In genomic region chr9:123159330-123159729, GRCm38 (mm10) we compare ENCODE assay signal across 9 mouse cellular contexts. TPM values are rescaled to one million over a fixed set of nuclear protein-coding genes. Genes with fewer than 3 reads are reported as not detected.
A peak's percentile ranks its signal among the peaks of the same experiment; 100 is the strongest.
DNase-seq lines count a peak whose midpoint lies in the region; ATAC-seq and TF ChIP-seq lines count a peak whose summit lies in the region.
"Had no signal": no experiment of that assay in that cellular context is flagged by ENCODE, and none has a peak within 500 bp of the region (broad histone marks: within the 10 kb centered on the region; RNA-seq: fewer than 3 reads in every experiment).

No protein-coding gene starts in this region.

- DNase-seq in forebrain, postnatal 0 days: peak; percentile 80
- peak; percentile 14 for DNase-seq in G1E (ENCODE audit: low spot score)
- DNase-seq in cerebellum, postnatal 25 days: peak; percentile 22 to 48
- peak; percentile 88 for DNase-seq in heart, postnatal 4 days
- peak; percentile 65 for DNase-seq in left cerebral cortex, adult 11 months (ENCODE audit: low spot score)
- DNase-seq in telencephalon, adult 2 months (ENCODE audit: low read depth, low spot score): peak; percentile 31

- no peak overlapping the region for H3K27ac ChIP-seq in forebrain, postnatal 0 days (ENCODE audit: low read depth, low read length)
- no peak overlapping the region for H3K27ac ChIP-seq in forebrain, embryonic 16.5 days (ENCODE audit: low read length)
- H3K27ac ChIP-seq: macrophage had no signal

- H3K27me3 ChIP-seq in forebrain, postnatal 0 days (ENCODE audit: insufficient read depth, low read length): no peaks in the 10 kb centered on the region
- H3K27me3 ChIP-seq in forebrain, embryonic 16.5 days (replicated peaks; ENCODE audit: control insufficient read depth, insufficient read depth, low read length): no peaks in the 10 kb centered on the region
- peaks cover 18% of the 10 kb centered on the region for H3K27me3 ChIP-seq in G1E (ENCODE audit: insufficient read depth, low read length)

- TF ChIP-seq CTCF in forebrain, postnatal 0 days (IDR thresholded peaks at IDR 0.05; ENCODE audit: low read depth): peak; percentile 85
- TF ChIP-seq CTCF in G1E (IDR thresholded peaks at IDR 0.05; ENCODE audit: low read depth, low read length): 0 out of 2 replicates have a peak, but pooled peaks have one; percentile 12

- peak; percentile 47; the same call in 1 of the 2 replicates for ATAC-seq in forebrain, postnatal 0 days
- ATAC-seq in forebrain, embryonic 16.5 days: no peak; the same call in 1 of the 2 replicates
- no peak; the same call in 1 of the 2 replicates for ATAC-seq in G1E (ENCODE audit: extremely low read depth, insufficient number of reproducible peaks, low FRiP score, poor library complexity, severe bottlenecking)
- peak; percentile 73 for ATAC-seq in megakaryocyte, adult 5-6 weeks (ENCODE audit: poor library complexity, severe bottlenecking)

- H3K9me3 ChIP-seq in forebrain, postnatal 0 days (ENCODE audit: low read length): no peaks in the 10 kb centered on the region
- H3K9me3 ChIP-seq in forebrain, embryonic 16.5 days (ENCODE audit: control insufficient read depth, low read length): no peaks in the 10 kb centered on the region
- H3K9me3 ChIP-seq in G1E (replicated peaks): peaks cover 3% of the 10 kb centered on the region; the same call in 1 of the 2 replicates

- no peaks in the 10 kb centered on the region; the same call in 1 of the 2 replicates for H3K36me3 ChIP-seq in forebrain, postnatal 0 days (ENCODE audit: insufficient read depth)
- no peaks in the 10 kb centered on the region for H3K36me3 ChIP-seq in forebrain, embryonic 16.5 days (ENCODE audit: control insufficient read depth, insufficient read depth)
- H3K36me3 ChIP-seq in G1E (replicated peaks): no peaks in the 10 kb centered on the region

- 62% methylated on average over 7 of the region's 7 CpGs for WGBS in forebrain, postnatal 0 days
- WGBS in forebrain, embryonic 16.5 days: 63% methylated on average over 7 of the region's 7 CpGs

- H3K4me3 ChIP-seq in forebrain, postnatal 0 days (ENCODE audit: low read depth, low read length): no peak overlapping the region
- H3K4me3 ChIP-seq in forebrain, embryonic 16.5 days (replicated peaks; ENCODE audit: low read length): no peak overlapping the region
- no peak overlapping the region for H3K4me3 ChIP-seq in G1E (ENCODE audit: low read depth, low read length)

- H3K9ac ChIP-seq in forebrain, postnatal 0 days: no peak overlapping the region
- no peak overlapping the region for H3K9ac ChIP-seq in forebrain, embryonic 16.5 days (replicated peaks; ENCODE audit: low read depth, low read length)

- no peak overlapping the region for H3K4me2 ChIP-seq in forebrain, postnatal 0 days (ENCODE audit: low read depth)
- no peak overlapping the region for H3K4me2 ChIP-seq in forebrain, embryonic 16.5 days (ENCODE audit: low read length)

- no peaks in the 10 kb centered on the region for H3K4me1 ChIP-seq in forebrain, postnatal 0 days (ENCODE audit: insufficient read depth)
- no peaks in the 10 kb centered on the region for H3K4me1 ChIP-seq in forebrain, embryonic 16.5 days (replicated peaks; ENCODE audit: control insufficient read depth, insufficient read depth, low read length)
- H3K4me1 ChIP-seq in G1E (ENCODE audit: insufficient read depth, low read depth, low read length): peaks cover 16% of the 10 kb centered on the region

RNA-seq across cellular contexts. Expression of gene Clec3b, which starts 8.6 kb away (rescaled TPM):
- 1.8 and 3.9 TPM in 2 replicates for total RNA-seq in forebrain, postnatal 0 days (2014; rRNA removed)
- polyA plus RNA-seq in forebrain, postnatal 0 days (2015; fragmentation: Nextera tagmentation; extraction: Ambion mirVana): 1.6 TPM in 2 replicates
- polyA plus RNA-seq in forebrain, embryonic 16.5 days (2015; fragmentation: Nextera tagmentation; extraction: Ambion mirVana): 0.35 and 0.76 TPM in 2 replicates
- total RNA-seq in G1E (2014; fragmentation: Nextera tagmentation) (not detected in 2 replicates), G1E (2017) (not detected in 2 replicates)
- polyA plus RNA-seq in G1E (2012): 0.13 TPM in 1 of 2 replicates, not detected in the other
- total RNA-seq in heart, postnatal 4 days (2021): 10 to 100 TPM; 32.8 to 39.7 TPM
- total RNA-seq in megakaryocyte, adult 5-6 weeks (2015): not detected in 2 replicates
- not detected in 2 replicates for total RNA-seq in megakaryocyte, adult 5-6 weeks (2017)
- polyA plus RNA-seq: macrophage had no signal

RNA-seq across cellular contexts. Expression of gene Exosc7, which starts 46.3 kb away (rescaled TPM):
- 40.3 and 47.5 TPM in 2 replicates for total RNA-seq in forebrain, postnatal 0 days (2014; rRNA removed)
- 64.1 and 65.0 TPM in 2 replicates for polyA plus RNA-seq in forebrain, postnatal 0 days (2015; fragmentation: Nextera tagmentation; extraction: Ambion mirVana)
- polyA plus RNA-seq in forebrain, embryonic 16.5 days (2015; fragmentation: Nextera tagmentation; extraction: Ambion mirVana): 95.7 and 97.8 TPM in 2 replicates
- total RNA-seq in G1E (2014; fragmentation: Nextera tagmentation) (40.3 and 45.4 TPM in 2 replicates), G1E (2017) (84.5 and 95.8 TPM in 2 replicates)
- 8.7 and 17.8 TPM in 2 replicates for polyA plus RNA-seq in G1E (2012)
- 10 to 100 TPM; 36.3 to 36.9 TPM for total RNA-seq in heart, postnatal 4 days (2021)
- total RNA-seq in megakaryocyte, adult 5-6 weeks (2015): 38.2 and 44.3 TPM in 2 replicates
- total RNA-seq in megakaryocyte, adult 5-6 weeks (2017): 39.0 and 40.2 TPM in 2 replicates

RNA-seq across cellular contexts. Expression of gene Zdhhc3, which starts 46.3 kb away (rescaled TPM):
- 68.9 and 75.5 TPM in 2 replicates for total RNA-seq in forebrain, postnatal 0 days (2014; rRNA removed)
- 75.7 and 85.3 TPM in 2 replicates for polyA plus RNA-seq in forebrain, postnatal 0 days (2015; fragmentation: Nextera tagmentation; extraction: Ambion mirVana)
- polyA plus RNA-seq in forebrain, embryonic 16.5 days (2015; fragmentation: Nextera tagmentation; extraction: Ambion mirVana): 82.1 and 90.0 TPM in 2 replicates
- 55.3 and 55.5 TPM in 2 replicates for total RNA-seq in G1E (2014; fragmentation: Nextera tagmentation)
- total RNA-seq in G1E (2017): 34.3 and 46.8 TPM in 2 replicates
- polyA plus RNA-seq in G1E (2012): 83.3 and 91.1 TPM in 2 replicates
- total RNA-seq in heart, postnatal 4 days (2021): 10 to 100 TPM; 53.4 to 54.4 TPM
- total RNA-seq in megakaryocyte, adult 5-6 weeks (2015): 32.6 and 45.7 TPM in 2 replicates
- total RNA-seq in megakaryocyte, adult 5-6 weeks (2017): 33.0 and 39.0 TPM in 2 replicates

RNA-seq across cellular contexts. Expression of gene Cdcp1, which starts 56.5 kb away (rescaled TPM):
- total RNA-seq in forebrain, postnatal 0 days (2014; rRNA removed): 0.48 and 0.92 TPM in 2 replicates
- polyA plus RNA-seq in forebrain, postnatal 0 days (2015; fragmentation: Nextera tagmentation; extraction: Ambion mirVana): 0.10 and 0.16 TPM in 2 replicates
- 0.14 TPM in 2 replicates for polyA plus RNA-seq in forebrain, embryonic 16.5 days (2015; fragmentation: Nextera tagmentation; extraction: Ambion mirVana)
- total RNA-seq in G1E (2014; fragmentation: Nextera tagmentation) (not detected in 2 replicates), G1E (2017) (0.06 and 0.11 TPM in 2 replicates)
- not detected in 2 replicates for polyA plus RNA-seq in G1E (2012)
- total RNA-seq in heart, postnatal 4 days (2021): under 1 TPM; 0.10 to 0.25 TPM
- total RNA-seq in megakaryocyte, adult 5-6 weeks (2015): not detected in 2 replicates
- total RNA-seq in megakaryocyte, adult 5-6 weeks (2017): not detected in 2 replicates
- polyA plus RNA-seq: macrophage had no signal

Comparison
In these comparisons a context has a peak if more than half of its experiments do, and no peak if none do; other contexts are left out.
1. ATAC-seq: peak in forebrain, postnatal 0 days (single experiment) and megakaryocyte, adult 5-6 weeks (single experiment); none in forebrain, embryonic 16.5 days (single experiment) and G1E (single experiment).
2. DNase-seq: peak in every context shown above with its lines; median percentile 88 in heart, postnatal 4 days; 80 in forebrain, postnatal 0 days; 65 in left cerebral cortex, adult 11 months; 35 in cerebellum, postnatal 25 days; 31 in telencephalon, adult 2 months; 14 in G1E.